Mouse (Mus musculus): Measurements from ENCODE around the gene Plaur.

The Plaur gene

DNA sequence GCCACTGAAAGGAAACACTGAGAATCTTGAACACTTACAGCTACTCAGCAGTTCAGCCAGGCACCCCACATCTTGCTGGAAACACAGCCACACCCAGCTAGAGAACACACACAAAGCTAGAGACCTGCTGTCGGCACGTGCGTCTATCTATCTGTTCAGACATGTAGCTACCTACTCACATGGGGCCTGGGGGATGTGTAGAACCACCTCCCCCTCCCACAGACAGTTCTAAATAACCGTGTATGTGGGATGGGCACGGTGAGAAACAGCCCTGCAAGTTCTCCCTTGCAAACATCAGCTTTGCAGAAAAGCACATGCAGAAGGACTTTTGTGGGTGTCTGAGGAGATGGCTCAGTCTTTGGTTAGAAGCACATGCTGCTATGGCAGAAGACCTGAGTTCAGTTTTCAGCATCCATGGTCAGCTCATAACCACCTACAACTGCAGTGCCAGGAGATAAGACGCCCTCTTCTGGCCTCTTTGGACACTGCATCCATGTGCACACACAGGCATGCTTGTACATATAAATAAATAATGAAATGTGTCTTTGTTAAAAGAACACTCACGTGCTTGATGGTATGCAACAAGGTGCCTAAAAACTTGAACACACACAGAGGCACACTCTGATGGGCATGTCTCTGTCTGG, 15.5 kb upstream of the Plaur start:
- DNase-seq, result no peak

GRCm38 (mm10) chr7:24448782-24449517, 13.3 kb upstream of the Plaur start:
- no peak for DNase-seq

DNA sequence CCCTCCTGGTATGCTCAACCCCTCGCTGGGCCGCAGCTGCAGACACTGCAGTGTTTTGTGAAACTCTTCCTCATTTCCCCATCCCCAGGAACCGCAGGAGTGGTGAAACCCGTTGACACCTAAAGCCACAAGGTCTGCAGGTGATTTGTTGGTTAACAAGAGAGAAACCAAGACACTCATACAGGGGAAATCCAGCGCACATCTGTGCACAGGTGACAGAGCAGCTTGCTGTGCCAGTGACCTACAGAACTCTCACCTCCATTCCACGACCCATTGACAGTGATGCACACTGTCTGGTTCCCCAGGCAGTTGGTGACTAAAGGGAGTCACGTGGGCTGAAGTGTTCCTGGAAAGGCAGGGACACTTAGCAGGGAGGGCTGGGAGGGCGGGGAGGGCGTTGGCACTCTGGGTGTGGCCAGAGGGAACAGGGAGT, 11.7 kb upstream of the Plaur start:
- peak in 1 of 2 experiments; percentile 42 for DNase-seq

- no peak for DNase-seq
Observed at GRCm38 (mm10) chr7:24451855-24452311, 10.4 kb upstream of the Plaur start, which contains the start of gene Irgc1. Gene Irgc1 (minus strand): TSS chr7:24452297.

DNA sequence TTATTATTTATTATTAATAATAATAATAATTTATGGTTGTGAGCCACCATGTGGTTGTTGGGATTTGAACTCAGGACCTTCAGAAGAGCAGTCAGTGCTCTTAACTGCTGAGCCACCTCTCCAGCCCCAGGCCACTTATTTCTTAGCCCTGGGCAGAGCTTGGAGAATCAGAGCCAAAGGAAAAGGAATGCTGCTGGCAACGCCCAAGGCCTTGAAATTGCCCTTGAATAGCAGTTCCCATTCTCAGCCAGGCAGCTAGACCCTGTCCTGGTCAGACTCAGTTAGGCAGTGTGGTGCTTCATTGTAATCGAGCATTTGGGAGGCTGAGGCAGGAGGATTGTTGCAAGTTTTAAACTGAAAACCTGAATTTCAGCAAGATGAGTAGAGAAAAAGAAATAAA, 8.1 kb upstream of the Plaur start:
- no peak for DNase-seq

DNA sequence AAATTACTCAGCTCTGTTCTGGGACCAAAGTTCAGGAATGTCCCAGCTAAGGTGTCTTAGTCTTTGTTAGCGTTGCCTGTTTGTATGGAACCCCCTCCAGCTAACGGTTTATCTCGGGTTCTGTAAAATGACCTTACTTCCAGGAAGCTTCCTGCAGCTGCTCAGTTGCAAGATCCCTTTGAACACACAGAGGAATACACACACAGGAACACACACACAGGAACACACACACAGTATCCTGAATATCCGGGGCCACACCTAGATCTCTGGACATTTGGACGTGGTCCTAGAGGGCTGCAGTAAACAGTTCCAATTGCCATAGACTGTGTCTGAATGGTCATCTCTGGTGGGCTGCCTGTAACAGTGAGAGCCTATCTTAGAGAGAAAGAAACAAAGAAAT, 6.6 kb upstream of the Plaur start:
- no peak for DNase-seq

DNA sequence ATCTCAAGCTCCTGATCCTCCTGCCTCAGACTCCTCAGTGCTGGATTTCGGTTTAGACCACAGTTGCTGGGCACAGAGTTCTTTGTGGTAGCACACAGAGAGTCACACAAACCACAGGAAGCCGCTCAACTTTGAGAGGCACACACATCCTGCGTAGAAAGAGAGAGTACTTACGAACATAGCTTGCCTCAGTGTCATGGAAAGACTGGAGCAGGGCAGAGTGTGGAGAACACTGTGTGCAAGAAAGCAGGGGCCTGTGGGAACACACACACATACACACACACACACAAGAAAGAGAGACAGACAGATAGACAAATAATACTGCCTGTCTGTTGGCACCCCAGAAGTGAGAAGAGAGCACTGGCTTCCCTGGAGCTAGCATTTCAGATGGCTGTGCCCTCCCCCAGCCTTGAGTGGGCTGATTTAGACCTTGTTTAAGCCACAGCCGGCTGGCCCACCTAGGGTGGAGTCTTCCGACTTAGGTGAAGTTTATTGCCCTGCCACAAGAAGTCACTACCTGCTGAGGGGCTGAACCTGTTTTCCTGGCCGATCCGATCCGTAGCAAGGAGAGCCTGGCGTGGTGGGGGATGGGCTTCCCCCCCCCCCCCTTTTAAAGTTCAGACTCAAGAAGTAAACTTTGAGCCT, 4.4 kb upstream of the Plaur start:
- peak; percentile 72 to 79 for DNase-seq

GRCm38 (mm10) chr7:24459440-24459839, 2.8 kb upstream of the Plaur start:
- no peak for DNase-seq

DNA sequence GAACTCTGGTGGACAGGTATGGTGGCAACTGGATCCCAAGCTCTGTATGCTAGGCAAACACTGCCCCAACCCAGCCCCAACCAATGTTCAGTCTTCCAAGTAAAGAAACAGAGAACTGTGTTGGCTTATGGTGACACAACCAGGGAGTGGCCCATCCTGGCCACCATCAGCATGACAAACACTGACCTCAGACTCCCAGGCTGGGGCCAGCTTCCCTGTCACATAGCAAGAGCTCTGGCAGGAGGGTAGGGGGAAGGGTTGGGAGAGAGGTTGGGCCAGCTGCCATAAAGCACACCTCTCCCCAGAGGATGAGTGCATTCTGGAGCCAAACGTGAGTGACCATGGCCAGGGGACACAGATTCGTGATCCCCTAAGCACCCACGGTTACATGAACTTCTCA, 2.4 kb upstream of the Plaur start:
- no peak for DNase-seq

DNA sequence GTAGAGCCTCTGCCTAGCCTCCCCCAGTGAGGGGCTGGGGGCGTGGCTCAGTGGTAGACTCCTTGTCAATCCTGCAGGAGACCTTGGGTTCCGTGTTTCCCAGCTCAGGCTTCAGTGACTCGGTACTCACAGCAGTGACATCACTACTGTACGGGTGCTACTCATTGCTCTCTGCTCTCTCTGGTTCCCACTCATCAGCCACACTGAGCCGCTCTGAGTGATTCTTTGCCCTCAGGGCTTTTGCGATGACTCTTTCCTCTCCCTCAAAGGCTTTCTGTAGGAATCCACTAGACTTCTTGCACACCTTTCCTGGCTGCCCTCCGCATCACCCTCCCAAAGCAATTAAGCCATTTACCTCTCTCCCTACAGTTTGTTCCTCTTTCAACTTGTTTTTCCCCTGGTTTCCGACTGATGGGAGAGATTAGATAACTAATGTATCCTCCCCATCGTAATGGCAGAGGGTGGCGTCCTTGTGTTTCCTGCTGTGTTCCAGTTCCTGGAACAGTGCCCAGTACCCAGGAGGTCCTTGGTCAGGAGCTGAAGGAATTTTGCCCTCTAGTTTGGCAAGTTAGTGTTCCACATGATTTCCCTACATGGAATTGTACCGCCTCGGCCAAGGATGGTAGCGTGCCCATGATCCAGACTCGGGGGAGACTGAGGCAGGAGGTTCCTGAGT, 770 bp upstream of the Plaur start:
- no peak for DNase-seq

DNA sequence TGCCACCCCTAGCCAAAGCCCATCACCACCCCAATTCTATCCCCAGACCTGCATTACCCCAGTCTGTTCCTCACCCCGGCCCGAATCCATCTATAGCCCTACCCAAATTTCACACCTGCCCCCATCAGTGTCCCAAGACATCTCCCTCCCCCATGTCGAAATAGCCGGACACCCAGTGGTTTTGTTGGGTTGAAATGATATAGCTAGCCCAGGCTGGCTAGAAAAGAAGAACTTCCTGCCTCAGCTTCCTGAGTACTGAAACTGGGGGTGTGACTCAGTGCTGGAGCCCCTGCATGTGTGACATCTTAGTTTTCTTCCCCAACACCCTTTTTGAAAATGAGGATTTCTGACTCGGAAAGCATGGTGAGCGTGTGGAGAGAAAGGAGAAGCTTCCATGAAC, 4.6 kb downstream of the Plaur start:
- no peak for DNase-seq

DNA sequence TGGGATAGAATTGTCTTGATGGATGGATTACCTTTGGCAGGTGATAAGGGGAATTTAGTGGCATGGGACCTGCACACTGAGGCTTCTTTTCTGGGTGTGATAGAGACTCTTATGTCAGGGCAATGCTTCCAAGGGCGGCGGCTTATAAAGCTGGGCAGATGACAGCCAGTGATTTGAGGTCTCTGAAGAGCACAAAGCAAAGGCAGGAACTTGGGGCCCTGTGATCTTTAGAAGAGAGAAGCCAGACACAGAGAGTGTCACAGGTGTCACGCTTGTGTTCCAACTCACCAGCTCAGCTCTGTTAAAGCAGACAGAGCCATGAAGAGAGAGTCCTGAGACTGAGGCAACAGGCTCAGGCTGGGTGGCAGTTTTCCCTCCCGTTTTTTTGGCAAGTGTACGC, 5.6 kb downstream of the Plaur start:
- peak; percentile 27 to 42 for DNase-seq

DNA sequence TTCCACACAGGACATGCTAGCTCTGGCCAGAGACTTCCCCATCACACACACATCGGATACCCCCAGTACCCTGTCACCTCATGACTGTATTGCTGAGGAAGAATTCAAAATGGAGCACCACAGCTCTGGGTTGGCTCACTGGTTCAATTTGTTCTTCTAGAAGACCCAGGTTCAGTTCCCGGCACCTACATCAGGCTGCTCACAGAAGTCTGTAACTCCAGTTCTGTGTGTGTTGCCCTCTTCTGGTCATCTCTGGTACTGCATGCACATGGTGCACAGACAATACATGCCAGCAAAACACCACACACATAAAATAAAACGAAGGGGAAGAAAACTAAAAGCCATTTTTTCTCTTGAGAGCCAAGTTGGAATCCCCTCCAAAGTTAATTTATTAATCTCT, 6.8 kb downstream of the Plaur start:
- no peak for DNase-seq

GRCm38 (mm10) chr7:24470356-24470755, 8.1 kb downstream of the Plaur start:
- DNase-seq, result no peak

DNA sequence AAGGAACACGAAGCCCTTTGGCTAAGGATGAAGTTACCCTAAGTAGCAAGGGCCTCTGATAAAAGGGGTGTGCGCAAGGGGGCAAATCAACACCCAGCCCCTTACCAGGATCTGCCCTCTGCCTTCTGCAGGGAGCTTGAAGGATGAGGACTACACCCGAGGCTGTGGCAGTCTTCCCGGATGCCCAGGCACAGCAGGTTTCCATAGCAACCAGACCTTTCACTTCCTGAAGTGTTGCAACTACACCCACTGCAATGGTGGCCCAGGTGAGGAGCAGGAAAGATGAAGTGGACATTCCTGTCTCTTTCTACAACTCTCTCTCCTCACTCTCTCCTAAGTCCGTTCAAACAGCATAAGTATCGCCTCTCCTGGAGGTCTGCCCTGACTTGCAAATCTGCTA, 10.2 kb downstream of the Plaur start:
- DNase-seq, result no peak

DNA sequence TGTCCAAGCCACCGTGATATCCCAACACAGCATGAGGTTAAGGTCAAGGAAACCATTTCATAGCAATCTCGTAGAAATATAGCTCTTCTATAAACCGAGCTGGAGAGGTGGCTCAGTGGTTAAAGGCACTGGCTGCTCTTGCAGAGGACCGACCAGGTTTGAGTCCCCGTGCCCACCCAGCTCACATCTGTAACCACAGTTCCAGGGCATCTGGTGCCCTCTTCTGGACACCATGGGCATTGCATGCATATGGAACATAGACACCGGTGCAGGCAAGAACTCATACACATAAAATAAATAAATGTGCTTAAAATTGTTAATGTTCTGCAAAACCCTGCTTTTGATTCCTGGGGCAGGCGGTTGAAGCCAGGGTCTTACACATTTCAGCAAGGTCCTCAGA, 10.7 kb downstream of the Plaur start:
- peak; percentile 40 for DNase-seq

GRCm38 (mm10) chr7:24473913-24474529, 11.7 kb downstream of the Plaur start:
- DNase-seq, result peak; percentile 58 to 64

DNA sequence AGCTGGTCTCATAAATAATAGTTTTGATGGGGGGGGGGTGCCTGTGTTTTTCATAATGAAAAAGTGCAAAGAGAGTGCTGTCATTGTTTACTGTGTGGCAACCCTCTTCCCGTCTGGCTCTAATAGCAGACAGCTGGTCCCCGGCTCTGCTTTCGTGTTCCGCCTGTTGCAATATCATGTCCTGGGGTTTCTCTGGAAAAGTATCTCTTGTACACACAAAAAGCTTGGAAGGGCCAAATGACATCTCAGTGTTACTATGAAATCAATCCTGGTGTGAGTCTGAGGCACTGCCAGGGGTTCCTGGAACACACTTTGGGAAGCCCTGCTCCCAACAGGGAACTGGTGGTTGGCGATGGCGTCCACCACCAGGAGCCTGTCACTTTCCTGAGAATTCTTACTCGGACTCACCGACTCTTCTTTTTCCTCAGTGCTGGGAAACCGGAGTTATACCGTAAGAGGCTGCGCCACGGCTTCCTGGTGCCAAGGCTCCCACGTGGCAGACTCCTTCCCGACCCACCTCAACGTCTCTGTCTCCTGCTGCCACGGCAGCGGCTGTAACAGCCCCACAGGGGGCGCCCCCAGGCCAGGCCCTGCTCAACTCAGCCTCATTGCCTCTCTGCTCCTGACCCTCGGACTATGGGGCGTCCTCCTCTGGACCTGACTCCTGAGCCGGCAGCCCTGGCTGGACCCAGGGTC, 12.7 kb downstream of the Plaur start:
- no peak for DNase-seq

- no peak for DNase-seq
Observed at GRCm38 (mm10) chr7:24476338-24476737, 14.1 kb downstream of the Plaur start.

GRCm38 (mm10) chr7:24476856-24477255, 14.6 kb downstream of the Plaur start:
- no peak for DNase-seq

GRCm38 (mm10) chr7:24478911-24479310, 16.6 kb downstream of the Plaur start:
- DNase-seq, result no peak

DNA sequence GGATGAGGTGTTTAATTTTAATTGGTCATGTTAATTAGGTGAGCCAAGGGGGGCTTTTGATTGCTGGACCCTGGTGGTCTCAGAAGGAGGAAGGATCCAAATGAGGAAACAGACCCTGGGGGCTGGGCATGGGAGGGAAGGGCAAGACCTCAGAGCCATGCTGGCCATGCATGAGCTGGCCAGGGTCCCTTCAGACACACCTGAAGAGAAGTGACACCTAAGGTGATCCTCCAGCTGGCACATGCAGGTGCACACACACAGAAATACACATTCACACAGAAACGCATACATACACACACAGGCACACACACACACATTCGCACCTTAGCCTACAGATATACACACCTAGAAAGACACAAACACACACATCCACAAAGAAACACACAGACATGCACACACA, 17.4 kb downstream of the Plaur start:
- DNase-seq, result no peak
